Mouse (Mus musculus): ENCODE measurements around the gene Phf19. TPM values are rescaled to one million over a fixed set of nuclear protein-coding genes. Genes with fewer than 3 reads are reported as not detected.

The Phf19 gene
- polyA plus RNA-seq, 1 experiment from 2014 or later: 2.1 TPM

DNA sequence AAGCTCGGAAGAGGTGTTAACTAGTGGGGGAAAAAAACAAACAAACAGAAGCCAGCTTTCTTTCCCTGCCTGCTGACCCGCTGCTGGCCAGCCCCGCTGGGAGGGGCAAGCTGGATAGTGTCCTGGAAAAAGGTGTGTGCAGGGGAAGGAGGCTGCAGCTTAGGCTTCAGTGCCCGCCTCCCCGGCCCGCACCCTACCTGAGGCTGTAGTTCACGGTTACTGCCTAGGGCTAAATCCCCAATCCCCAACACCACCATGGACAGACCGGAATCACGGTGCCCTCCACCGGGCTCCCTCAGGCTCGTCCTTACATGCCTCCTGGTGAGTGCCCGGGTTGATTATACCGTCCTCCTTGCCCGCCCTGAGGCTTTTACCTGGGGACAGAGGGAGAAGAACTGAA is 39.6 kb downstream of the Phf19 start, which contains the start of gene Cutal:
Cutal (plus strand) TSS at position 126 of the 400 bp plus-strand sequence.
- WGBS: 2% methylated on average over 14 of the region's 14 CpGs
- Histone ChIP-seq H3K27ac (no peak within 1 kb of the TSS), H3K9me3 (no peaks in the 10 kb centered on the region), H3K4me3 (peak within 1 kb of the TSS; percentile 40), H3K4me1 (replicated peaks) (peaks cover 22% of the 10 kb centered on the region), H3K27me3 (ENCODE audit: insufficient read depth, poor library complexity, severe bottlenecking) (peaks cover 44% of the 10 kb centered on the region), H3K36me3 (no peaks in the 10 kb centered on the region)
- DNase-seq (ENCODE audit: low spot score): no peak

DNA sequence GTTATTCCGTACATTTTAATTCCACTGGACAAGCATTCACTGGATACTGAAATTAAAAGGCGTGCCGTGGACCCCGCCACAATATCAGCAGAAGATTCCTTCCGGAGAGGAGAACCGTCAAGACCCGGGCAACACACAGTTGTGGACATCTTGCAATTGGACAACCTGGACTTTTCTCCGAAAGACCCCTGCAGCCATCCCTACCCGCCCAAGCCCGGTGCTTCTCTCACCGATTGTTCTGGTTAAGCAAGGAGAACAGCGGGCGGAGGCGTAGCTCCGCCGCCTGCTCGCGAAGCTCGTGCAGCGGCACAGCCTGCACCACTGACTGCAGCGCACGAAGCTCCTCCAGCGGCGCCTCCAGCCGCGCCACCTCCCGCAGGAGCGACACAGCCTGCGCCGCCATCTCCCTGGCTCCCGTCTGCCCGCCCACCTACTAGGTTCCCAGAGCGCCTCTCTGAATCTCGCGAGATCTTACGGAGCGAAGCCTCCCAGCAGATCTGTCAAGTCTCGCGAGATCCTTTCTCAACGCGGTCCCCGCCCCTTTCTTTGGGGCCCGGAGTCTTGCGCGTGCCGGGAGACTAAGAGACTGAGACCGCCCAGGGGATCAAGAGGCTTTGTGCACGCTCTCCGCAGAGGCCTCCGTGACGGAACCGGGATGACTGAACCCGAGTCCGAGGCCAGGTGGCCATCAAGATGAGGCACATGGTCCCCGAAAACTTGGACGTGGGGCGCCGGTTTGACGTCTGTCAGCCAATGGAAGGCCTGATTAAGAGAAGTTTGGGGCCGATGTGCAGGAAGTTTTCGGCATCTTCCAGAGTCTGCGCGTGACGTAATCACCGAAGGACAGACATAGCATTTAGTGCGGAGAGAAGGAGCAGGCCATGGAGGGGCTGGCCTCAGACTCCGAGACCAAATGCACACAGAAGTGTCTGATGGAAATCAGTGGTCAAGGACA is 43.0 kb downstream of the Phf19 start:
- peak; percentile 99 for DNase-seq (ENCODE audit: low spot score)
- Histone ChIP-seq H3K4me1 (replicated peaks) (peaks cover 28% of the 10 kb centered on the region), H3K27me3 (ENCODE audit: insufficient read depth, poor library complexity, severe bottlenecking) (peaks cover 26% of the 10 kb centered on the region), H3K36me3 (peaks cover 16% of the 10 kb centered on the region), H3K9me3 (no peaks in the 10 kb centered on the region), H3K27ac (peak overlapping the region; percentile 95), H3K4me3 (peak overlapping the region; percentile 90)
- under 1% methylated on average over 67 of the region's 67 CpGs for WGBS

DNA sequence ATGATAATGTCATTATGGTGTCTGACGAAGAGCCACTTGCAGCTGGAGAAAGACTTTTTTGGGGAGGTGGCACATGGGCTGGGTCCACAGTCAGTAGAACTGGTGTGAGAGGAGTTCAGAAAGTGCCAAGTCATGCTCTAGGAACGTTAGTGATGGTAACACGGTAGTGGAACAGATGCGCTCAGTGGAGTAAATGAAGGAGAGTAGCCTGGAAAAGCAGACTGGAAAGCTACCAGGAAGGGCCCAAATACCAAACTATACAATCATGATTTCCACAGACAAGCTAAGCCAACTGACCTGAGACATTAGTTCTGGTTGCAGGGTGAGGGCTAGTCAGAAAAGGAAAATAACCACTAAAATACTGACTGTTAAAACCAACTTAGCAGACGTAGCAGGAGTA is 44.1 kb downstream of the Phf19 start:
- no peak for DNase-seq (ENCODE audit: low spot score)
- Histone ChIP-seq H3K4me1 (replicated peaks) (peaks cover 27% of the 10 kb centered on the region), H3K27me3 (ENCODE audit: insufficient read depth, poor library complexity, severe bottlenecking) (peaks cover 19% of the 10 kb centered on the region), H3K27ac (no peak overlapping the region), H3K9me3 (no peaks in the 10 kb centered on the region), H3K4me3 (peak overlapping the region; percentile 90), H3K36me3 (peaks cover 27% of the 10 kb centered on the region)
- WGBS: 53% methylated on average over 5 of the region's 5 CpGs

DNA sequence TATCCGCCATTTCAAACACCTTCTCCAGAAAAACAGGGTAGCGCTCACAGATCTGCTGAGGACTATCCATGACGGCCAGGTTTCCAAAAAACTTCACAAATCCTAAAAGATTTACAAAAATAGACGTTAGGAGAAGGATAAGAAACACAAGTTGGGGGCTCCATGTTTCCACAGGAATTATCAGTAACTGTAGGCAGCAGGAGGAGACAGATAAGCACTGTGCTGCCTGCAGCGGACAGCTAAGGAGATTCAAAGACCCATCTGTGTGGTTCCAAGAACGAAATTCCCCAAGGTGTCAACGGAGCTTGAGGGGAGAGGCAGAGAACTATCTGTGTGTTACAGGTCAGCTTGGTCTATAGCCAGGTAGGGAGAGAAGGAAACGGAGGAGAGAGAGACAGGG is 56.1 kb downstream of the Phf19 start:
- no peak for DNase-seq (ENCODE audit: low spot score)
- Histone ChIP-seq H3K4me1 (replicated peaks) (no peaks in the 10 kb centered on the region), H3K36me3 (peaks cover 96% of the 10 kb centered on the region), H3K4me3 (no peak overlapping the region), H3K27ac (no peak overlapping the region), H3K27me3 (ENCODE audit: insufficient read depth, poor library complexity, severe bottlenecking) (no peaks in the 10 kb centered on the region), H3K9me3 (no peaks in the 10 kb centered on the region)
- WGBS: 94% methylated on average over 8 of the region's 8 CpGs

DNA sequence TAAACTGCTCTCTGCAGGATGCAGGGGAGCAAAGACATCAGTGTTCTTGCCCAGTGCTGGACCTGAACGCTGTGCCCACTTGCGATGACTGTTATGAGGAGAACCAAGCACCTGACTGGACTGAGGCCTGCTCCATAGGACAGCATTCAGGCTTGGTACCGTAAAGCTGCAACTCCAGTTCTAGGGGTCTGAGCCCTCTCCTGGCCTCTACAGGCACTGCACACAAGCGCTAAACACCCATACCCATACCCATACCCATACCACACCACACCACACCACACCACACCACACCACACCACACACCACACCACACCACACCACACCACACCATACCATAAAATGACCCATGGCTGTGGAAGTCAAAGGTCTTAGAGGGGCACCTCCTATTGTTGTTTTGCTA is 58.6 kb downstream of the Phf19 start:
- no peak overlapping the region for H3K4me3 ChIP-seq
- DNase-seq (ENCODE audit: low spot score): no peak
- peaks cover 100% of the 10 kb centered on the region for H3K36me3 ChIP-seq
- no peaks in the 10 kb centered on the region for H3K9me3 ChIP-seq
- no peaks in the 10 kb centered on the region for H3K27me3 ChIP-seq (ENCODE audit: insufficient read depth, poor library complexity, severe bottlenecking)
- 93% methylated on average over 4 of the region's 4 CpGs for WGBS
- H3K4me1 ChIP-seq (replicated peaks): no peaks in the 10 kb centered on the region
- H3K27ac ChIP-seq: no peak overlapping the region

DNA sequence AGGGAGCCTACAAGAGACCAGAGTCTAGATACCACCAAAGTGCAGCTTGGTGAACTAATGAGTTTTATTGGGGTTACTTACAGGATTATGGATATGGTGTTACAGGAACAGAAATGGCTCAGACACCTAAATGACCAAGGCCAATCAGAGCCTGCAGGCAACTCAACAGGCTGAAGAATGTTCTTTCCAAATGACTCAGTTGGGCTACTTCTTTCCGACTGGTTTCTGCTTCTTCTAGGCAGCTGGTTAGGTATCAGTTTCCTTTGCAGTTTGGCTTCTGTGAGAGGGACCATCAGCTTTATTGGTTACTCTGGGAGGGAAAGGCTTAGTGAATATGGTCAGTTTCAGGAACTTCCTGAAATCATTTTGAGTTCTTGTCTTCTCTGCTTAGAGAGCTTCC is 66.1 kb downstream of the Phf19 start:
- 91% methylated on average over 1 of the region's 1 CpGs for WGBS
- no peak overlapping the region for H3K4me3 ChIP-seq
- H3K27me3 ChIP-seq (ENCODE audit: insufficient read depth, poor library complexity, severe bottlenecking): no peaks in the 10 kb centered on the region
- H3K9me3 ChIP-seq: no peaks in the 10 kb centered on the region
- no peak for DNase-seq (ENCODE audit: low spot score)
- H3K36me3 ChIP-seq: peaks cover 45% of the 10 kb centered on the region
- no peak overlapping the region for H3K27ac ChIP-seq
- no peaks in the 10 kb centered on the region for H3K4me1 ChIP-seq (replicated peaks)

Other genes with a start within 250 kb of the Phf19 start
- gene Gapvd1, start 158.8 kb downstream of the Phf19 start, polyA plus RNA-seq (2016; fragmentation: Nextera tagmentation; extraction: Ambion mirVana): 90.4 and 94.0 TPM in 2 replicates
- gene Hspa5, start 142.1 kb downstream of the Phf19 start, polyA plus RNA-seq (2016; fragmentation: Nextera tagmentation; extraction: Ambion mirVana): 614 and 918 TPM in 2 replicates
- 31.5 and 43.0 TPM in 2 replicates for gene Rabepk, start 114.1 kb downstream of the Phf19 start, polyA plus RNA-seq (2016; fragmentation: Nextera tagmentation; extraction: Ambion mirVana)
- 65.6 and 73.6 TPM in 2 replicates for gene Fbxw2, start 87.7 kb downstream of the Phf19 start, polyA plus RNA-seq (2016; fragmentation: Nextera tagmentation; extraction: Ambion mirVana)
- not detected in 2 replicates for gene Gm34653, start 81.0 kb downstream of the Phf19 start, polyA plus RNA-seq (2016; fragmentation: Nextera tagmentation; extraction: Ambion mirVana)
- gene Cutal, start 39.6 kb downstream of the Phf19 start, polyA plus RNA-seq (2016; fragmentation: Nextera tagmentation; extraction: Ambion mirVana): 0.16 TPM in 1 of 2 replicates, not detected in the other
- 114 and 136 TPM in 2 replicates for gene Psmd5, start 39.1 kb downstream of the Phf19 start, polyA plus RNA-seq (2016; fragmentation: Nextera tagmentation; extraction: Ambion mirVana)
- gene Traf1, start 47.7 kb upstream of the Phf19 start, polyA plus RNA-seq (2016; fragmentation: Nextera tagmentation; extraction: Ambion mirVana): 0.27 and 0.67 TPM in 2 replicates
- 0.44 TPM in 1 of 2 replicates, not detected in the other for gene Hc, start 147.4 kb upstream of the Phf19 start, polyA plus RNA-seq (2016; fragmentation: Nextera tagmentation; extraction: Ambion mirVana)
- 0.12 TPM in 1 of 2 replicates, not detected in the other for gene AI182371, start 187.5 kb upstream of the Phf19 start, polyA plus RNA-seq (2016; fragmentation: Nextera tagmentation; extraction: Ambion mirVana)
- 21.1 and 28.7 TPM in 2 replicates for gene Cntrl, start 195.5 kb upstream of the Phf19 start, polyA plus RNA-seq (2016; fragmentation: Nextera tagmentation; extraction: Ambion mirVana)